Mouse (Mus musculus) liver, adult 2 months (tissue): ENCODE results near the gene Wbp2. TPM values are rescaled to one million over a fixed set of nuclear protein-coding genes. Genes with fewer than 3 reads are reported as not detected.

Experiments
- DNase-seq: peaks from one replicate; pipeline ENCODE4 v3.0.0-alpha.2; 2011; ENCODE audit warnings: low read depth, low spot score; ENCODE audit errors: extremely low read depth
- H3K27ac ChIP-seq: fragments of 200-500 bp; replicated peaks from 2 replicates; pipeline ENCODE4 v1.5.1; 2012; ENCODE audit warnings: low read depth, mild to moderate bottlenecking, control low read depth, inconsistent platforms, low read length; ENCODE audit not compliant: insufficient read depth
- H3K27me3 ChIP-seq: fragments of 200-500 bp; 2 replicates; pipeline ENCODE4 v1.6.1; 2012; ENCODE audit warnings: mild to moderate bottlenecking, moderate library complexity, low read length, inconsistent platforms; ENCODE audit not compliant: control insufficient read depth, insufficient read depth
- H3K36me3 ChIP-seq: fragments of 200-500 bp; 2 replicates; pipeline ENCODE4 v1.6.1; 2012; ENCODE audit warnings: low read length, inconsistent platforms; ENCODE audit not compliant: control insufficient read depth, insufficient read depth
- H3K4me1 ChIP-seq: fragments of 200-500 bp; 2 replicates; pipeline ENCODE4 v1.6.1; 2011; ENCODE audit warnings: low read length; ENCODE audit not compliant: control insufficient read depth, insufficient read depth
- H3K4me3 ChIP-seq: fragments of 200-500 bp; 2 replicates; pipeline ENCODE4 v1.5.1; 2011; ENCODE audit warnings: low read depth, mild to moderate bottlenecking, control low read depth, low read length, moderate library complexity; ENCODE audit not compliant: insufficient read depth
- H3K79me2 ChIP-seq: fragments of 200-500 bp; 2 replicates; pipeline ENCODE4 v1.6.1; 2012; ENCODE audit warnings: inconsistent platforms, mild to moderate bottlenecking, low read length, moderate library complexity; ENCODE audit not compliant: control insufficient read depth, insufficient read depth
- H3K9ac ChIP-seq: fragments of 200-500 bp; 2 replicates; pipeline ENCODE4 v1.6.1; 2012; ENCODE audit warnings: low read depth, mild to moderate bottlenecking, control low read depth, inconsistent platforms, low read length
- CTCF ChIP-seq: fragments of 200-500 bp; IDR thresholded peaks from 2 replicates; pipeline ENCODE4 v1.5.1; 2011; ENCODE audit warnings: low read depth, low read length, control low read depth
- POLR2A ChIP-seq: fragments of 200-500 bp; IDR thresholded peaks from 2 replicates; pipeline ENCODE4 v1.6.1; 2011; ENCODE audit warnings: low read length, control low read depth; ENCODE audit not compliant: insufficient read depth; ENCODE audit errors: extremely low read depth
- WGBS: fragments of 180-500 bp; shearing (Covaris S2); methylation state at CpG from one replicate; pipeline ENCODE4 v1.1.7; 2018; 5-methylcytosine and 5-hydroxymethylcytosine counted together
- polyA plus RNA-seq: library from polyadenylated mRNA; depleted of rRNA; stranded (reverse); fragments of >200 nt; gene quantifications from 2 replicates; pipeline ENCODE4 v1.2.3, GENCODE M21; 2012
- total RNA-seq: library from RNA; depleted of rRNA; stranded (reverse); fragments of >200 nt; gene quantifications from 2 replicates; pipeline ENCODE4 v1.2.3, GENCODE M21; 2014

The Wbp2 gene
- total and polyA plus RNA-seq, 2 experiments = 14.8 to 166 TPM

DNA sequence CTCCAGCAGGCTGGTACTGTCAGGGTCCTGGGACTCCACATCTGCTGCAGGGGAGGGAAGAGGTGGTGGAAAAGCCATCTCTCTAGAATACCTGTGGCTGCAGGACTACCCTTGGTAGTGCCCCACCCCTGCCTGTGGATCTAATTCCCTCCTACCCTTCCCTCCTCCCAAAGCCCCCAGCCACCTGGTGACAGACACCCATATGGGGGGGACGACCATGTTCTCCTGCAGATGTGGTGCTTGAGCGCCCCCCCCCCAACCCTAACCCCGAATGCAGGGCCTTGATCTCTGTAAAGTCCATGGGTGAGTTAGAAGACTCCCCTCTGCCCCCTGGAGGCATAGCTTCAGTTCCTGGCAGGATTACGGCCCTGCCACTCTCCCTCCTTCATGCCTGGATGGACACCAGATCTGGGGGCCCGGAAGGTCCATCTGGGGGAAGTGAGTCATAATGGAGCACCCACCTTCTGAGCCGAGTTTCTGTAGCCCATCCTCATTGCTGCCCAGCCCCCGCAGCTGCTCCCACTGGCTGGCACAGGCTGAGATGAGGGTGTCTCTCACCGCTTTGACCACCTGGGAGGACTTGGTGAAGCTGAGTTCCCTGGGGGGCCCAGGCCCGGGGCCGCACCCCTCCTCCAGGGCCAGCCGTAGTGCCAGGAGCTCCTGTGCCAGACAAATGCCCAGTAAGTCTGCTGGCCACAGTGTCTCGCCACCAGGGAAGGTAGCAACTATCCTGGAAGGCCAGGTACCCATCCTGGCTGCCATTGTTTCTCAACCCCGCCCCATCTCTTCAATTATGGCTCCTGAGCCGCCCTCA lies 20.4 kb upstream of the Wbp2 start:
- no peak for DNase-seq
- peaks cover 2% of the 10 kb centered on the region; the same call in 1 of the 2 replicates for H3K79me2 ChIP-seq
- peak overlapping the region; percentile 23; the same call in 1 of the 2 replicates for H3K9ac ChIP-seq
- peaks cover 27% of the 10 kb centered on the region for H3K4me1 ChIP-seq
- no peaks in the 10 kb centered on the region for H3K27me3 ChIP-seq
- H3K36me3 ChIP-seq = no peaks in the 10 kb centered on the region
- H3K4me3 ChIP-seq = peak overlapping the region; percentile 20; the same call in 1 of the 2 replicates
- 63% methylated on average over 14 of the region's 14 CpGs for WGBS
- no peak for TF ChIP-seq CTCF
- 0 out of 2 replicates have a peak, but pooled peaks have one; percentile 3 for TF ChIP-seq POLR2A
- H3K27ac ChIP-seq = no peak overlapping the region

DNA sequence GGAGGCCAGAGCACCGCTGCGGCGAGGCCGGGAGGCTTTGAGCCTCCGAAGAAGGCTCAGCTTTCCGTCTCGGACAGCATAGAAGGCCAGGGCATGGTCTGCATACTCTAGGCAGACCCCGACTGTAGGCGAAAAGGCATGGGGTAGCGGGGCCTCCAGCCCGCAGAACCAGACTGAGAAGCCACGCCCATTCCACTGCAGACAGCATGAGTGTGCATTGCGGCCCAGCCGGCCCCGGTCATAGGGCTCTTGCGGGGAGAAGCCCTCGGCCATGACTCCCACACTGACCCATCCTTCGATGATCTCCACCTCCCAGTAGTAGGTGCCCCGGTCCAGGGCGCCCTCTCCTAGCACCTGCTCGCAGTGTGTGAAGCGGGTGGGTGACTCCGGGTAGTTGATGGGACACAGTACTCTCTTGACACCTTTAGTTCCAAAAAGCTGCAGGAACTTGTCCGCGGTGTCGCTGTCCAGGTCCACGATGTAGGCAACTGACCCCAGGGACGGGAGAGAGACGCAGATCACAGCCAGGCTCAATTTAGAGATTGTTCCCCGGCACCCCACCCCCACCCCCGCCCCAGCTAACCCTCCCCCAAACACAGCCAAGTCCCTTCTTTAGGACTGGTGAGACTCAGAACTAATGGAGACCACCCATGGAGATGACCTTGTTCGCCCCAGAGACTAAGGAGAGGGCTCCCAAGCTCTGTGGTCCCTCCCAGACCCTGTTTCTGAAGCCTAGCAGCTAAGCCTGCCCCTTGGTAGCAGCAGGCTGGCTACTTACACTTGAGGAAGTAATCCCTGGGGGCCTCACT lies 19.6 kb upstream of the Wbp2 start:
- Histone ChIP-seq H3K4me3 (no peak overlapping the region), H3K9ac (no peak overlapping the region), H3K27ac (no peak overlapping the region)

DNA sequence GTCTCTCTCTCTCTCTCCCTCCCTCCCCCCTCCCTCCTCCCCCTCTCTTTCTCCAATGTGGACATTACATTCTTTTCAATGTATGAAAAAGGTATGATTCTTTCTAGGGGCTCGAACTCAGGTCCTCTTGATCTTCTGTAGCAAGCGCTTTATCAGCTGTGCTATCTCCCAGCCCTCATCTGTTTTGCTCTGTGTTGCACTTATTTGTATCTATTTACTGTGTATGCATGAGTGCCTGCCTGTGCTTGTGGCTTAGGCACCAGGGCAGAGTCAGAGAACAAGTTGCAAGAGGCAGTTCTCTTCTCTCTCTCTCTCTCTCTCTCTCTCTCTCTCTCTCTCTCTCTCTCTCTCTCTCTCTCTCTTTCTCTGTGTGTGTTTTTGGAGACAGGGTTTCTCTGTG lies 18.3 kb upstream of the Wbp2 start:
- Histone ChIP-seq H3K27ac (no peak overlapping the region), H3K27me3 (no peaks in the 10 kb centered on the region), H3K4me3 (no peak overlapping the region), H3K79me2 (peaks cover 2% of the 10 kb centered on the region; the same call in 1 of the 2 replicates), H3K36me3 (no peaks in the 10 kb centered on the region), H3K4me1 (peaks cover 42% of the 10 kb centered on the region), H3K9ac (no peak overlapping the region)
- 90% methylated on average over 2 of the region's 2 CpGs for WGBS
- no peak for TF ChIP-seq CTCF
- TF ChIP-seq POLR2A = no peak
- DNase-seq = no peak

More for the DNA sequence above, 19.6 kb upstream of the Wbp2 start:
- Histone ChIP-seq H3K36me3 (no peaks in the 10 kb centered on the region), H3K27me3 (no peaks in the 10 kb centered on the region), H3K4me1 (peaks cover 35% of the 10 kb centered on the region), H3K79me2 (peaks cover 2% of the 10 kb centered on the region; the same call in 1 of the 2 replicates)
- WGBS = 87% methylated on average over 32 of the region's 32 CpGs
- no peak for TF ChIP-seq POLR2A
- DNase-seq = no peak

DNA sequence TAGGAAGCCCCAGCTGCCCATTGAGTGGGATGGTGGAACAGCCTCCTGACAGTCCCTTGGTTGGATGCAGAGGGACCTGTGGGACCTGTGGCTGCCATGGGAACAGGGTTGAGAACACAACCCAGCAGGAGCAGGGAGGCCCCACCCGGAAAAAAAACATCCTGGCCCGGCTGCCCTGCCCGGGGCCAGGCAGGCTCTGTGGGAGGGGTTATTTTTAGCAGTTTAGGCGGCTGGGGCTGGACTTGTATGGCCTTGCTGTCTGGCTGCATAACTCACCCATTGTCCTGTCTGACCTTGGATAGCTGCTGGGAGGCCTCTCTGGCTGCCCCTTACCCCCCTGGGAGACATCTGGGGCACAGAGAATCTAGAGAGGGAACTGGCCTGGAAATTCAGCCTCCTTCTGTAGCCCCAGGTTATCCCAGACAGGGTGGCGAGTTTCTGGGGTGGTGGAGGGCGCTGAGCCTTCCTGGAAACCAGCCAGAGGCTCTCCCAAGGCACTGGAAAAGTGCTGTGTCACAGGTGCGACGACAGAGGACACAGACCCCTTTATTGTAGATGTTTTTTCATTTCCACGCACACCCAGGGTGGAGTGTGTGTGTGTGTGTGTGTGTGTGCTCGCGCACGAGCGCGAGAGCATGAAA lies 17.3 kb upstream of the Wbp2 start:
- peak overlapping the region; percentile 14; the same call in 1 of the 2 replicates for H3K9ac ChIP-seq

DNA sequence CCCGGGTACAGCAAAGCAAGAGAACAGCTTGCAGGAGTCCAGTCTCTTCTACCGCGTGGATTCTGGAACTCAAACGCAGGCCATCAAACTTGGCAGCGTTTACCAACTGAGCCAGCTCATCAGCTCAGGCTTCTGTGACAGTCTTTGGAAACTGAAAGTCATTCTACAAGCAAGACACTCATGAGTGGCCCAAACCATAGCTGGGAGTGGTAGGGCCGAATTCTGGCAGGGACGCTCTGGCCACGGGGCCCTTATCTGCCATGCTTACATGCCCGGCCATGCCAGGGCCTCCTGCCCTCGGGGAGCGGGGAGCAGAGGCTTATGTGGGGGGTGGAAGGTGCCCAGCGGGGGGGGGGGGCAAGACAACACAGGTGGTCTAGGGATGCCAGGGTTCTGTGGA lies 16.8 kb upstream of the Wbp2 start:
- DNase-seq = peak; percentile 57
- H3K9ac ChIP-seq = no peak overlapping the region
- peaks cover 2% of the 10 kb centered on the region; the same call in 1 of the 2 replicates for H3K79me2 ChIP-seq
- TF ChIP-seq POLR2A = no peak
- no peak for TF ChIP-seq CTCF
- peaks cover 42% of the 10 kb centered on the region for H3K4me1 ChIP-seq
- H3K27ac ChIP-seq = peak overlapping the region; percentile 48
- no peaks in the 10 kb centered on the region for H3K36me3 ChIP-seq
- no peak overlapping the region for H3K4me3 ChIP-seq
- no peaks in the 10 kb centered on the region for H3K27me3 ChIP-seq
- WGBS = 33% methylated on average over 12 of the region's 12 CpGs

More for the DNA sequence above, 17.3 kb upstream of the Wbp2 start:
- Histone ChIP-seq H3K27ac (peak overlapping the region; percentile 70), H3K4me3 (no peak overlapping the region), H3K79me2 (peaks cover 2% of the 10 kb centered on the region; the same call in 1 of the 2 replicates), H3K27me3 (no peaks in the 10 kb centered on the region), H3K36me3 (no peaks in the 10 kb centered on the region), H3K4me1 (peaks cover 45% of the 10 kb centered on the region)
- 36% methylated on average over 14 of the region's 14 CpGs for WGBS
- TF ChIP-seq CTCF = no peak
- no peak for TF ChIP-seq POLR2A
- peak; percentile 64 for DNase-seq
